Mouse (Mus musculus) left cerebral cortex, adult 11 months (tissue): ENCODE results near the gene Ptov1.
A peak's percentile ranks its signal among the peaks of the same experiment; 100 is the strongest.

Source experiments
- DNase-seq: peaks from one replicate; pipeline ENCODE4 v3.0.0; 2022; ENCODE audit warnings: low spot score

The Ptov1 gene

GRCm38 (mm10) chr7:44857905-44858304 is 11.7 kb downstream of the Ptov1 start:
- DNase-seq: no peak

DNA sequence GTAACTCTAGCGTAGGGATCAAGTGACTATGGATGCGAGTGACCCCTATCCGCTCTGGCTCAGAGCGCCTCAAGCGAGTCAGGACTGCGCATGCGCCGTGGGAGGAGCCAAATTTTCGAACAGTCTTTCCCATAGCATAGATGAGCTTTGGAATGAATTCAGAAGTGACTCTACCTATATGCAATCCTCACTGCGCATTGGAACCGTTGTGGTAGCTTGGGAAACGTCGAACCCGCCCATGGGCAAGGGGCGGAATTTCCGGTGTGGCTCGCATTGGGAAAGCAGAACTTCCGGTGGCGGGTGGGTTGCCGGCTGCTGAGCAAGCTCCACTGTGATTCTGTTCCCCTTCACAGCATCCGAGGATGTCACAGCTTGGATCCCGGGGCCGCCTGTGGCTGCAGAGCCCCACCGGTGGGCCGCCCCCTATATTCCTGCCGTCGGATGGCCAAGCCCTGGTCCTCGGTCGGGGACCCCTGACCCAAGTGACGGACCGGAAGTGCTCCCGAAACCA is 12.5 kb downstream of the Ptov1 start, which contains the start of gene Pnkp:
Pnkp (plus strand) TSS at position 98 of the 511 bp plus-strand sequence.
- peak; percentile 91 for DNase-seq

- no peak for DNase-seq
Measured at GRCm38 (mm10) chr7:44856265-44856916, 13.2 kb downstream of the Ptov1 start.

DNA sequence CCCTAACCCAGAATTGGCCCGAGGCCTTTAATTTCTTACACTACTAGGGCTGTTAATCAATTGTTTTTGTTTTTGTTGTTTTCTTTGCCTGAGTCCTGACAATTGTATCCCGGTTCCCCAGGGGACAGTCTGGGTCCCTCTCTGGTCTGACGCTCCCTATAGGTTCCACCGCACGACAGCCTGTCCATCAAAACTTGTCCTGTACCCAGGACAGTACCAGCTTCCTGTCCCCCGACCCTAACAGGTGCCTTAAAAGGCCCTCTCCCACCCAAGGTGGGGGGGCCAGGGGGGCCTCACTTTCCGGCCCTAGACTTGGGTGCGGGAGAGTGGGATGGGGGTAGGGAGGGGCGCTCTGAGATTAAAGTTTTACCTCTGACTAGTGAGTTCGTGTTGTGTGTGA is 14.6 kb downstream of the Ptov1 start:
- no peak for DNase-seq

GRCm38 (mm10) chr7:44854356-44855031 is 15.1 kb downstream of the Ptov1 start:
- no peak for DNase-seq

DNA sequence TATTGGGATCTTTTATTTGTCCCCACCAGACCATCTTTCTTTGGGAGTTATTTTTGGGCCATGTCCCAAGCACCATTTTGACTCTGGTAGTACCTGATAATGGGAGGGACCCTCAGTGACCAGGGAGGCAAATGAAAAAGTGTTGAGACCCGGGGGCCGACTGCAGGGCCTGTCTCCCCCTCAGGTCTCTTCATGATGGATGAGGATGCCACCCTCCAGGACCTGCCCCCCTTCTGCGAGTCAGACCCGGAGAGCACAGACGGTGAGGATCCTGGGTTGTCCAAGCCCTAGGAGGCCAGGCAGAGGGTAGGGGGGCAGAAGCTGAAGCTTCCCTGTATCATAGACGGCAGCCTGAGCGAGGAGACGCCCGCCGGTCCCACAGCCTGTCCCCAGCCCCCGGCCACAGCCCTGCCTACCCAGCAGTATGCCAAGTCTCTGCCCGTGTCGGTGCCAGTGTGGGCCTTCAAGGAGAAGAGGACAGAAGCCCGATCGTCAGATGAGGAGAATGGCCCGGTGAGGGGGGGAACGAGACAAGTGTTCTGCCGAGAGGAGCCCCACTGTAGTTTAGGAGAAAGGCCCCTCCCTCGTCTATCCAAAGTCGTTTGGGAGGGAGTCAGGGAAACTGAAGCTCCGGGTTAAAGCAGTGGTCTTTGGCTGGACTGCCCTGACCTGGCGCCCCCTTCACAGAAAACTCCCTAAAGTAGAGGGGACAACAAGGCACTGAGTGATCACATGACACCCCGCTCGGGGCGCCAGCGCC is 15.8 kb downstream of the Ptov1 start:
- no peak for DNase-seq

DNA sequence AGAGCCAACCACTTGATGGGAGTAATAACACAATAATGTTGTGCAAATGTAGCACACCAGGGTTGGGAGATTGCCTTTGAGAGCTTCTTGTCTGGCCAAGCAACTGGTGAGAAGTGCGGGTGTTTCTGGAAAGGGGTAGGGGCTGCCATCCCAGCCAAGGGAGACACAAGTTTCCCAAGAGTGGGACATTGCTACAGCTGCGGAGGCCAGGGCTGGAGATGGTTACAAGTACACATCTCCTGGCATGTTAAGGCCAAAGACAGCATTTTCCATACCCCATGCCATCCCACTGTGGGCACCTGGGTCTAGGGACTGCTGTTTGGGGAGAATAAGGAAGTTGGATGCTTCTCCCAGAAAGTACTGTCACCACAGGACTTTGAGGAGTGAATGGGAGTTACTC is 16.5 kb downstream of the Ptov1 start:
- DNase-seq: no peak

GRCm38 (mm10) chr7:44852259-44853027 is 17.1 kb downstream of the Ptov1 start:
- no peak for DNase-seq

DNA sequence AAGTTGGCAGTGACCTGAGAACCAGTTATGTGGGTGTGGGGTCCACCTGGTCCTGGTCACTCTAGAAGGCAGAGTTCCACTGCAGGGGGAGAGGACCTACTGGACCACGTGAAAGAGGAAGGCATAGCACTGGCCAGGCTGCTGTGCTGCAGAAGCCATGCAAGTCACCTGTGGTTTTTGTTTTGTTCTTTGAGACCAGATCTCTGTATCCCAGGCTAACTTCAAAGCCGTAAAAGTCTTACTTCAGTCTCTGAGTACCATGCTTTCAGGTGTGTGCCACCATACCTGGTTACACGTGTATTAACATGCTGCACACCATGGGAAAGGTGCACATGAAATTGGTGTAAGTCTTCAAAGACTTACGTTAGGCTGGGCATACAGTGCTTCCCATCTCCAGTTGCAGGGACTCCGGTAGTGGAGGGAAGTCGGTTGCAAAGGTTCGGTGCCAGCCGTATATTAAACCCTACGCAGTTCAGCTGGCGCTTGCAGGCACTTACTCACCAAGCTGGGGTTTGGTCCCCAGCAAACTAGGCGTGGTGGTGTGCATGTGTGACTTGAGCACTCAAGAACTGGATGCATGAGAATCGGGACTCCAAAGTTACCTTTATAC is 17.9 kb downstream of the Ptov1 start:
- DNase-seq: no peak

DNA sequence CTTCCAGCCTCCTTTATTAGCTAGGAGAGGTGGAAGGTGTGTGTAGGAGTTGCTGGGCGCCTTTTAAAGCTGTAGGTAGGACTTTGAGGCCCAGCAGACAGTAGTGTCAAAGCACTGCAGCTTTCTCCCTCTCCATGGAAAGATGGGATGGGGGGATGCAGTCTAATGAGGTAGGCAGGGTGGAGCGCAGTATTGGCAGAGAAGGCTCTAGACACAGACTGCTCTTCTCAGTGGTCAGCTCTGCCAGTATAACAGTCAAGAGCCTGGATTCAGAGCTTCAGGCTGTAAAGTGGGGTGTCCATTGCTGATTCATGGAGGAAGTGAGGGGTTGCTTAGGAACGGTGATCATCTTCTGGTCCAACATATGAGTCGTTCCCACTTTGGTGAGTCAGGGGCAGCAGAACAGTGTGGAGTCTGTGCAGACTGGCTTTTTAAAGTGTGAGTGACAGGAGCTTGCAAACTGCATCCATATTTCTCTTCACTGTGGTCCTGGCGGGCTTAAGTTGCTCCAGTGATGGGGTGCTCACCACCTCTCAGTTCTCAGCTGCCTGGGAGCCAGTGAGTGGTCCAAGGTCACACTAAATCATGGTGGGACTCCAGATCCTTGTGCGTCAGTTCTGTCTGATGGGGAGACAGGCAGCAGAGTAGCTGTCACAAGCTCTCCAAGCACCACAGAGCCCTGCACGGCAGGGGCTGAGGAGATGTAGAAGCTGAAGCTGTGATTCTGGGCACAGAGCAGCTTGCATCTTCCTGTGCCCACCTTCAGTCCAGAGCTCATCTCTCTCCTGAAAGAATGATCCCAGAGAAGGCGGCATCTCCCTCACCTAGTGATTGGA is 18.6 kb downstream of the Ptov1 start:
- DNase-seq: no peak

DNA sequence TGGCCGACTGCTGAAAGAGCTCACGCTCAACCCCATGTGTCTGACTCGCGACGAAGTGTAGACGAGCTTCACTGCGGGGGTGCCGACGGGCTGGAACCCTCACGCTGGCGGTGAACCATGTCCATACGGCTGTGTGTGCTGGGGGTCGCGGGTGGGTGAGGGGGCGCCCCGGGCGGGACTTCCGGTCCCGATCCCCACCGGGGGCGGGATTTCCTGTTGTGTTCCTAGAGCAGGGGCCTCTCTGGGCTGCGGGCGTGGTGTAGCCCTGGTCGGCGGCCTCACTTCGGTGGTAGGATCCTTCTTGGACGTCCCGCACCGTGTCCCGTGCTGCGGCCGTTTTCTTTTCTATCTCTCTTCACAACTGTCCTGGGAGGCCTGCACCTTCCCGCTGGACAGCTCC is 19.4 kb downstream of the Ptov1 start:
- no peak for DNase-seq

GRCm38 (mm10) chr7:44849416-44850111 is 20.0 kb downstream of the Ptov1 start:
- DNase-seq: peak; percentile 90

DNA sequence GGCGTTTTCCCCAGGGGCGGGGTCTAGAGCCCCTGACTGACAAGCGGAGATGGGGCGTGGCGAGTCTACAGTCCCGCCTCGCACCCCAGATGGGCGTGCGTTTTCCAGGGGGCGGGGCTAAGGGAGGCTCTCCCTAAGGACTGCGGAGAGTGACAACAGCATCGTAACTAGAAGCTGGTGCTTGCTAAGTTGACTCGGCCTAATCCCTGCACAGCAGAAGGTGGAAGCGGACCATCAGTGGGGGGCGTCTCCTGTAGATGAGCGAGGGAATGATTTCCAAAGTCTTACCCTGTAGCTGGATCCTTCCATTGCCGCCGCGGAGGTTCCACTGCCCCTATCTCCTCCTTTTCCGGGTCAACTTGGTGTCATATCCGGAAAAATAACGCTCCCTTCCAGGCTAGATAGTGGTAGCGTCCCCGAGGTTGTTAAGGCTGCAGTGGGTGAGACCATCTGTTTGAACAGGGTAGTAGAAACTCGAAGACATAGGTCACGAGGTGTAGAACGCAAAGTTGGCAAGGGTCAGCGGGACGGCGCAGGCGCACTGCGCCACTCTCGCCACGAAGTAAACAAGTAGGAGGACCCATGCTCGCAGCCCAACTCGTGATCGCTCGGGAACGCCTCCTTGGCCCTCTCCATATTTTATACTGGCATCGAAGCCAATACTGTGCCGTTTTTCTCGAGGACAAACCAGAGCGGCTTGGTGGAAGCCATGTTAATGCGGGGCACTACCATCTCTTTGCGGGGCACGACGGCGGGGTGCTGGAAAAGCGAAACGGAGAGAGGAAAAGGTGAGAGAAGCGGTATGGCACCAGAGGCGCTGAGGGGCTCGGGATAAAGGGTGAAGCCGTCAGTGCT is 20.8 kb downstream of the Ptov1 start, which contains the start of the genes Akt1s1 and Tbc1d17:
Akt1s1 (plus strand) TSS at position 431 of the 855 bp plus-strand sequence.
Tbc1d17 (minus strand) TSS at position 519 of the 855 bp plus-strand sequence.
- peak; percentile 100 for DNase-seq

- DNase-seq: no peak
Measured at GRCm38 (mm10) chr7:44847772-44848171, 21.8 kb downstream of the Ptov1 start.

DNA sequence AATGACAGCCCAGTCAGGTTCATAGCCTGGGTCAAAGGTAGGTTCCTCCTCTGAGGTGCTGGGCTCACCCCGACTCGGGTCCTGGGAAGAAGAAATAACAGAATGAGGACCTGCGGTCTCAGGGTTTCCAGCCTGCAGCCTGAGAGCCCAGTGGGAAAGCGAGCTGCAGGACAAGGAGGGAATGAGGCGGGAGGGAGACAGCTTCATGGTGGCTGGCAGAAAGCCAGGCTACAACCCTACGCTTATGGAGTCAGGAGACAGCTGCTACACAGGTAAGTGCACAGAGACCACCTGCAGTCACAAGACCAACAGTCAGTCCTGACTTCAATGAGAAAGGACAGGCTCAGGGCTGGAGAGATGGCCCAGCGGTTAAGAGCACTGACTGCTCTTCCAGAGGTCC is 22.8 kb downstream of the Ptov1 start:
- no peak for DNase-seq

GRCm38 (mm10) chr7:44845006-44845405 is 24.6 kb downstream of the Ptov1 start:
- no peak for DNase-seq

DNA sequence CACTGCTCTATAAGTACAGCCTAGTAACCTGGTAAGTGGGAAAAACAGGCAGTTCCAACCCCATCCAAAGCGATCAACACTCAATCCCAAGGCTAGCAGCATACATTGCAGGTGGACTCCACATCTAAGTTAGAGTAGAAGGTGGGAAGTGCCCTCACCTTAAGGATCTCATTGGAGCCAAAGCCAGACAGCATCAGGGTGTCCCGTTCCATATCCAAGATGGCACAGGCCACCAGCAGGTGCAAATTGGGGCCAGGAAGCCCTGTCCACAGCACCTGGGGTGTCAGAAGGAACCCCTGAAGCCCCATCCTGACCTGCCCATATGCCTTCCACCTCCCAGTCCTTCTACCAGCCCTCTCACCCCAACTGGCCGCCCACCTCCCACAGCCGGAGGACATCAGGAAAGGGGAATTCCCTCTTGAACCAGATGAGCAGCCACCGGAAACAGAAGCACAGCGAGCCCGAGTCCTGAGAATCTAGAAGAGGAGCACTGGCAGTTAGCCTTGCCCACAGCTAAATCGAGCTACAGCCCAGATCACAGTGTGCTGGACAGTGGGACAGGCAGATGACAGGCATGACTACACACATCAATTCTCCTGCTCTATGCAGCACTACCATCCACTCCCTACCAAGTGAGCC is 27.6 kb downstream of the Ptov1 start:
- DNase-seq: no peak

- no peak for DNase-seq
Measured at GRCm38 (mm10) chr7:44840426-44840825, 29.2 kb downstream of the Ptov1 start.
